Mouse (Mus musculus) midbrain, embryonic 13.5 days (tissue): ENCODE measurements around the gene Ddit4. TPM values are rescaled to one million over a fixed set of nuclear protein-coding genes. Genes with fewer than 3 reads are reported as not detected.

Experiments
- ATAC-seq: fragments of 200-750 bp; cut with Nextera tagmentation; 2 replicates; pipeline ENCODE4 v1.8.0; 2017; ENCODE audit warnings: mild to moderate bottlenecking, moderate TSS enrichment, moderate library complexity
- H3K27ac ChIP-seq: fragments of 300-500 bp; sonication (generic); 2 replicates; pipeline ENCODE4 v1.5.1; 2015; ENCODE audit warnings: inconsistent platforms, mild to moderate bottlenecking, moderate library complexity
- H3K27me3 ChIP-seq: fragments of 300-500 bp; sonication (generic); 2 replicates; pipeline ENCODE4 v1.6.1; 2015; ENCODE audit warnings: mild to moderate bottlenecking, inconsistent platforms
- H3K36me3 ChIP-seq: fragments of 300-500 bp; sonication (generic); 2 replicates; pipeline ENCODE4 v1.6.1; 2015; ENCODE audit warnings: mild to moderate bottlenecking, inconsistent platforms
- H3K4me1 ChIP-seq: fragments of 300-500 bp; sonication (generic); replicated peaks from 2 replicates; pipeline ENCODE4 v1.6.1; 2015; ENCODE audit warnings: inconsistent platforms
- H3K4me2 ChIP-seq: fragments of 300-500 bp; sonication (generic); replicated peaks from 2 replicates; pipeline ENCODE4 v1.6.1; 2015; ENCODE audit warnings: moderate library complexity, mild to moderate bottlenecking, inconsistent platforms
- H3K4me3 ChIP-seq: fragments of 300-500 bp; sonication (generic); replicated peaks from 2 replicates; pipeline ENCODE4 v1.5.1; 2015; ENCODE audit warnings: mild to moderate bottlenecking, inconsistent platforms
- H3K9ac ChIP-seq: fragments of 300-500 bp; sonication (generic); replicated peaks from 2 replicates; pipeline ENCODE4 v1.6.1; 2015; ENCODE audit warnings: mild to moderate bottlenecking, inconsistent platforms
- H3K9me3 ChIP-seq: fragments of 300-500 bp; sonication (generic); 2 replicates; pipeline ENCODE4 v1.6.1; 2016; ENCODE audit warnings: mild to moderate bottlenecking, inconsistent platforms
- WGBS: fragments of 180-500 bp; shearing (Covaris S2); methylation state at CpG from one replicate; pipeline ENCODE4 v1.1.7; 2015; 5-methylcytosine and 5-hydroxymethylcytosine counted together
- polyA plus RNA-seq: library from polyadenylated mRNA; unstranded; fragments of >200 nt; fragmentation: Nextera tagmentation; extraction: Ambion mirVana; gene quantifications from 2 replicates; pipeline ENCODE4 v1.2.1, GENCODE M21; 2015

The Ddit4 gene
- polyA plus RNA-seq, 1 experiment from 2014 or later, result 58.7 TPM

DNA sequence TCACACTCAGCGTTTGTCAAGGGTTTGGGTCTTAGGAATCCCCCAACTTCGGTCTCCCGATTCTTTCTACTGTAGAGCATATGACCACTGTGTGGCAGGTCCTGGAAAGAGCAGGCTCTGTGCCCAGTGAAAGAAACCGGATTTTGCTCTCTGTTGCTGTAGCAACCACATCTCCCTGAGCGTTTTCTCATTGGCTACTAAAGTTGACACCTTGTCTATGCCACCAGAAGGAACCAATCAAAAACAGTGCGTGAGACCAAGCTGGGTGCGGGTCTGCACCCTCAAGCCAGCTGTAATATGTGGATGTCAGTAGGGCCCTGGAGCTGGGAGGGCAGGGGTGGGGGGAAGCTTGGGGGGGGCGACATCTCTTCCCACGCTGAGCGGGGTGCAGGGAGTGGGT, 20.6 kb downstream of the Ddit4 start:
- ATAC-seq, result peak; percentile 90
- Histone ChIP-seq H3K4me3 (no peak overlapping the region), H3K4me1 (peaks cover 7% of the 10 kb centered on the region), H3K36me3 (no peaks in the 10 kb centered on the region), H3K9me3 (no peaks in the 10 kb centered on the region), H3K27me3 (no peaks in the 10 kb centered on the region), H3K27ac (peak overlapping the region; percentile 51; the same call in 1 of the 2 replicates), H3K4me2 (0 out of 2 replicates have a peak overlapping the region, but pooled peaks have one; percentile 29), H3K9ac (no peak overlapping the region)
- WGBS, result 32% methylated on average over 10 of the region's 10 CpGs

GRCm38 (mm10) chr10:59929205-59929604, 22.4 kb downstream of the Ddit4 start:
- Histone ChIP-seq H3K27ac (no peak overlapping the region), H3K36me3 (no peaks in the 10 kb centered on the region), H3K27me3 (no peaks in the 10 kb centered on the region), H3K4me1 (peaks cover 7% of the 10 kb centered on the region), H3K4me3 (no peak overlapping the region), H3K9me3 (no peaks in the 10 kb centered on the region), H3K4me2 (no peak overlapping the region), H3K9ac (no peak overlapping the region)
- WGBS, result 92% methylated on average over 7 of the region's 7 CpGs
- ATAC-seq, result no peak

DNA sequence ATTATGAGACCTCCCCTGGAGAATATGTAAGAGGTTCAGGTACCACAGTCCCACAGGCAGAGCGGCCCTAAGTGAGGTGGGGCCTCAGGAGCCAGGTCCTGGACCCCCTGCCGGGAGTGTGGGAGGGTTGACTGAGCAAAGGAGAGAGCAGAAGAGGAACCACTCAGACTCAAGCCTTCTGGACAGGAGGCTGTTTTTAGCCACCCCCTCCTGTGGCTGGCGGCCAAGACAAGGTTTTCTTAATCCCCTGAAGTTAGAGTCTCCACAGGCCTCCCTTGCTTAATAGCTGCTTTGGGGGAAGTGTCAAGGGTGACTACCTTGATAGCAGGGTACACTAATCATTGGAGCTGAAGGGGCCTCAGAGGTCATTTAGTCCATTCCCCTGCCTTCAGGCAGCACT, 27.3 kb downstream of the Ddit4 start:
- H3K4me1 ChIP-seq, result peaks cover 19% of the 10 kb centered on the region
- no peaks in the 10 kb centered on the region for H3K9me3 ChIP-seq
- WGBS, result 27% methylated on average over 3 of the region's 3 CpGs
- H3K9ac ChIP-seq, result no peak overlapping the region
- H3K36me3 ChIP-seq, result no peaks in the 10 kb centered on the region
- no peak for ATAC-seq
- H3K4me2 ChIP-seq, result no peak overlapping the region
- no peak overlapping the region for H3K4me3 ChIP-seq
- no peak overlapping the region for H3K27ac ChIP-seq
- H3K27me3 ChIP-seq, result no peaks in the 10 kb centered on the region

DNA sequence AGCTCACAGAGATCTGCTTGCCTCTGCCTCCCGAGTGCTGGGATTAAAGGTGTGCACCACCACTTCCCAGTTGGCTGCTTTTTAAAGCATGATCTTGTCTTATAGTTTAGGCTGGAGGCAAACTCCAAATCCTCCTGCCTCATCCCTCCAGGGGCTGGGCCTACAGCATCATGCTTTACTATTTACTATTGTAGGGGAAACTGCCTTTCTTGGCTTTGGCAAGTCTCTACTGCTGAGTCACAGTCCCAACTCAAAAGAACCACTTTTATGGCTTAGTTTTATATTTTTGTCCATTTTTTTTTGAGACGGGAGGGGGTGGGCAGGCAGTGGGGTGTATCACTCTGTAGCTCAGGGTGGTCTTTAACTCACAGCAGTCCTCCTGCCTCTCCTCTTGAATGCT, 28.1 kb downstream of the Ddit4 start:
- Histone ChIP-seq H3K4me2 (no peak overlapping the region), H3K9me3 (no peaks in the 10 kb centered on the region), H3K27ac (no peak overlapping the region), H3K4me1 (peaks cover 19% of the 10 kb centered on the region), H3K4me3 (no peak overlapping the region), H3K27me3 (no peaks in the 10 kb centered on the region), H3K9ac (no peak overlapping the region), H3K36me3 (no peaks in the 10 kb centered on the region)
- WGBS, result 81% methylated on average over 2 of the region's 2 CpGs
- no peak for ATAC-seq

DNA sequence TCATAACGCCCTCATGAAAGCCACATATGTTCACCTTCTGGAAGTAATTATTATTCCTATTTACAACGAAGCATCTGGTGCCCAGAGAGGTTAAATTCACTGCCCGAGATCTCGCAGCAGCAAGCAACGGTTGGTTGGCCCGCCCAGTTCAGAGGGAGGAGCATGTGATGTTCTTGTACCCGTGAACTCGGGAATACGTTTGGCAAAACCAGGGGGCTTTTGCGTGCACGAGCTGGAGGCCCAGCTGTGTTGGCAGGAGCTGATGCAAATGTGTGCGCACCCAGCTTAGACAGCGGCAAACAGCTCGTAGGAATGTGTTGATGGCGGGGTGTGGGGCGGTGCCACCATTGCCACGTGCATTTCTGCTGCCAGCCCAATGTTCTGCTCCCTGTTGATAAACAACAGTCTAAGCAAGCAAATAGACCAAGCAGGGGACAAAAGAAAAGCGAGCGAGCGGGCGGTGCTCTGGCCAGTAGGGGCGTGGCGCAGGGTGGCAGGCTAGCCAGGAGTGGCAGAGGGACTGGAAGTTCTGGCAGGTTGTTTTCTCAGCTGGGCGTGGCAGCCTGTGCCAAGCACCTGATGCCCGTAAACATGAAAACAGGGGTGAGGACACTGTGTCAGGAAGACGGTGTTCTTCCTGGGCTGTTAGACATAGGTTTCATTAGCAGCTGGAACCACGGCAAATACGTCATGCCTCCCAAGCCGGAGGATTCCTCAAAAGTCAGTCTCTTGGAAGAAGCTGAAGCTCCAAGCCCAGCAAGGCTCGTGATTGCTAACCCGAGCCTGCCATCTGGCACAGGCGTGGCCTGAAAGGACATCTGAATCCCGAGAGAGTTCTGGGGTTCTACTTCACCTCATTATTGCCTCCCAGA, 30.6 kb downstream of the Ddit4 start:
- Histone ChIP-seq H3K9ac (peak overlapping the region; percentile 64), H3K27ac (peak overlapping the region; percentile 71), H3K4me2 (peak overlapping the region; percentile 69), H3K36me3 (no peaks in the 10 kb centered on the region), H3K4me3 (peak overlapping the region; percentile 38), H3K4me1 (peaks cover 29% of the 10 kb centered on the region), H3K27me3 (no peaks in the 10 kb centered on the region), H3K9me3 (no peaks in the 10 kb centered on the region)
- peak; percentile 79 for ATAC-seq
- WGBS, result 3% methylated on average over 33 of the region's 33 CpGs

DNA sequence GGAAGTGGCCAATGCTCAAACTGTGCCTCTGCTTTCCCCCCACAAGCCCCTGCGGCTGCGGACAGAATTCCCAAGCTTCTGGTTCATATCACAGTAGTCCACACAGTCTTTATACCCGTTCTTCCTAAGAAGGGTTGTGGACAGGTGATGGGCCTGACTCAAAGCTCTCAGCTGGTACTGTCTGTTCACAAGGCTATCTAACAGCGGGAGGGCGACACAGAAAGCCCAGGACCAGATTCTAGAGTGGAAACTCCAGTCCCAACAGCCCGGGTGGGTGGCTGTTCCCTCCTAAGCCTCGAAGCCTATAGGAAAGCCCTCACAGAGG, 31.2 kb downstream of the Ddit4 start:
- Histone ChIP-seq H3K4me1 (peaks cover 33% of the 10 kb centered on the region), H3K9me3 (no peaks in the 10 kb centered on the region), H3K4me3 (peak overlapping the region; percentile 38), H3K9ac (peak overlapping the region; percentile 64; the same call in 1 of the 2 replicates), H3K36me3 (no peaks in the 10 kb centered on the region), H3K4me2 (peak overlapping the region; percentile 69), H3K27ac (peak overlapping the region; percentile 71), H3K27me3 (no peaks in the 10 kb centered on the region)
- ATAC-seq, result peak; percentile 44; the same call in 1 of the 2 replicates
- 28% methylated on average over 7 of the region's 7 CpGs for WGBS

DNA sequence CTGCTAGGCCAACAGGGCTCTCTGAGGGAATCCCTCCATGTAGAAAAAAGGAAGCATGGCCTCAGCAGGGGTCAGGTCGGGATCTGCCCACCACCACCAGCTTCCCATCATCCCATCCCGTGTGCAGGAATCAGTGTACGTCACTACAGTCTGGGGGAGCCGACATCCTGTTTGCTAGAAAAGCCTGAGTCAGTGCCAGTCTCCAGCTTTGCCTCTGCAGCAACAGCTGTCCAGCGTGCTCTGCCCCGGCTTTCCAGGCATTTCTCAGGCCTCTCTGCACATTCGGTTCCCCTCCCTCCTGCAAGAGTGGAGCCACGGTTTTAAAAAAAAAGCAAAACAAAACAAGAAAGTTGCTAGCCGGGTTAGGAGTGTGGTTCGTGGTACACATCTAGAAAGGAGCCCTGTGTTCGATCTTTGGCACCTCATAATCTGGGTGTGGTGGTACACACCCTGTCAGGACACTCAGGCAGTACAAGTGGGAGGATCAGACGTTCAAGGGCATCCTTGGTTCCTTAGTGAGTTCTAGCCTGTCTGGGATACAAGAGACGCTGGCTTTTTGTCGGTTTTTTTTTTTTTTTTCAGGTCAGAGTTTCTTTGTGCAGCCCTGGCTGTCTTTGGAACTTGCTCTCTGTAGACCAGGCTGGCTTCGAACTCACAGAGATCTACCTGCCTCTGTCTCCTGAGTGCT, 32.0 kb downstream of the Ddit4 start:
- H3K36me3 ChIP-seq, result no peaks in the 10 kb centered on the region
- H3K4me2 ChIP-seq, result no peak overlapping the region
- H3K4me3 ChIP-seq, result no peak overlapping the region
- ATAC-seq, result no peak
- no peaks in the 10 kb centered on the region for H3K27me3 ChIP-seq
- no peaks in the 10 kb centered on the region for H3K9me3 ChIP-seq
- H3K27ac ChIP-seq, result peak overlapping the region; percentile 71
- 51% methylated on average over 15 of the region's 15 CpGs for WGBS
- H3K9ac ChIP-seq, result no peak overlapping the region
- H3K4me1 ChIP-seq, result peaks cover 33% of the 10 kb centered on the region

- ATAC-seq, result no peak
- H3K27ac ChIP-seq, result no peak overlapping the region
- H3K4me2 ChIP-seq, result no peak overlapping the region
- H3K36me3 ChIP-seq, result no peaks in the 10 kb centered on the region
- H3K9me3 ChIP-seq, result no peaks in the 10 kb centered on the region
- H3K4me3 ChIP-seq, result no peak overlapping the region
- 96% methylated on average over 4 of the region's 4 CpGs for WGBS
- peaks cover 33% of the 10 kb centered on the region for H3K4me1 ChIP-seq
- H3K27me3 ChIP-seq, result no peaks in the 10 kb centered on the region
- no peak overlapping the region for H3K9ac ChIP-seq
Measured at GRCm38 (mm10) chr10:59918111-59918510, 33.5 kb downstream of the Ddit4 start.

DNA sequence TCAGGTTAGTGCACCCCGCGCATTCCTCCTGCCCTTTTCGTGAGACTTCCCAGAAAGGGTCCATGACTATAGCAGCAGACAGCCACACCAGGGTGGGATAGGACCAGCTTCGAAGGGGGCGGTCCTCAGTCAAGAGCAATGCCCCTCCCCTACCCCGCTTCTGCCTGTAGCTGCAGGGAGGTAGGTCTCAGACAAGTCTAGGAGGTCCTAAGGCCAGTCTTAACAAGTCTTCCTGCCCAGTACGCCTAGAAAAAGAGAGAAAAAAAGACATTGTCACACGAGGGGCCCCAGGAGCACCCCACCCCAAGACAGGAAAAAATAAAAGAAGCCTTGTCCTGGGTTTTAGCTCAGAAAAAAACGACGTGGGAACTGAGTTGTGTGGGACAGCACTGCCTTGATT, 35.0 kb downstream of the Ddit4 start:
- Histone ChIP-seq H3K4me1 (peaks cover 36% of the 10 kb centered on the region), H3K9ac (0 out of 2 replicates have a peak overlapping the region, but pooled peaks have one; percentile 10), H3K27ac (peak overlapping the region; percentile 30; the same call in 1 of the 2 replicates), H3K9me3 (no peaks in the 10 kb centered on the region), H3K4me2 (peak overlapping the region; percentile 48), H3K4me3 (no peak overlapping the region), H3K36me3 (no peaks in the 10 kb centered on the region), H3K27me3 (no peaks in the 10 kb centered on the region)
- 2% methylated on average over 10 of the region's 10 CpGs for WGBS
- ATAC-seq, result peak; percentile 73

- Histone ChIP-seq H3K27ac (peak overlapping the region; percentile 30; the same call in 1 of the 2 replicates), H3K36me3 (no peaks in the 10 kb centered on the region), H3K4me3 (no peak overlapping the region), H3K9me3 (no peaks in the 10 kb centered on the region), H3K4me1 (peaks cover 36% of the 10 kb centered on the region), H3K4me2 (peak overlapping the region; percentile 48), H3K27me3 (no peaks in the 10 kb centered on the region), H3K9ac (0 out of 2 replicates have a peak overlapping the region, but pooled peaks have one; percentile 10)
- ATAC-seq, result no peak
- WGBS, result 16% methylated on average over 4 of the region's 4 CpGs
Measured at GRCm38 (mm10) chr10:59916159-59916558, 35.5 kb downstream of the Ddit4 start.

DNA sequence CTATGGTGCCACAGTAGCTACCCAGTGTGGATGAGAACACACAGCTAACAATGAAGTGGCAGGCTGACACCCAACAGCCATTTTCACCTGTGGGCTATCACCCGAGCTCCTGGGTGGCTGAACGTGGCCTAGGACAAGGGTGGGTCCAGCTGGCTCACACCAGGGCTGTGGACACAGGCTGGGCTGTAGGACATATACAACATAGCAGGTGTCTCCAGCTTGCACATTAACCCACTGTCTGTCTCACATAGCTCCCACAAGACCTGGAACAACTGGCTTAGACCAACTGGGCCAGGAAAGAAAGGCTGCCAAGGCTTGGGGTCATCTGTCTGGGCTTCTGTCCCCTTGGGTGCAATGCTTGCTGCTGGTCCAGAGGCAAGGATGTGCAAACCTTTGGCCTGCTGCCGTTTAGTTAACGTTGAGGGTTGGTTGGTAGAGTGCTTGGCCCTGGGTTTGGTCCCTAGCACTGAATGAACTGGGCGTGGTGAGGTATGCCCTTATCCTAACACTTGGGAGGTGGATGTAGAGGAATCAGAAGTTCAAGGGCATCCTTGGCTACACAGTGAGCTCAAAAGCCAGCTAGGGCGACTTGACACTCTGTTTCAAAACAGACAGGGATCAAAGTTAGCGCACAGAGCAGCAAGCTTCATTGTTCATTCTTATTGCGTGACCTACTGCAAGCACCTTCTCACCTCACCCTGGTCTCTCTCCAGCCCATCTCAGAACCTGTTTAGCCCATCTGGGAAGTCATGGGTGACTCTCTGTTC, 36.3 kb downstream of the Ddit4 start:
- Histone ChIP-seq H3K36me3 (no peaks in the 10 kb centered on the region), H3K27ac (no peak overlapping the region), H3K4me3 (no peak overlapping the region), H3K4me2 (no peak overlapping the region), H3K9ac (no peak overlapping the region), H3K27me3 (no peaks in the 10 kb centered on the region), H3K4me1 (peaks cover 33% of the 10 kb centered on the region), H3K9me3 (no peaks in the 10 kb centered on the region)
- WGBS, result 91% methylated on average over 8 of the region's 8 CpGs
- no peak for ATAC-seq
